Mouse (Mus musculus) CD4-positive helper T cell, adult 2 months (primary cell): ENCODE results near the gene Ctbp2.

Source experiments
- DNase-seq: peaks from one replicate; pipeline ENCODE4 v3.0.0-alpha.2; 2012; ENCODE audit warnings: low read depth, missing footprints, low spot score

The Ctbp2 gene

DNA sequence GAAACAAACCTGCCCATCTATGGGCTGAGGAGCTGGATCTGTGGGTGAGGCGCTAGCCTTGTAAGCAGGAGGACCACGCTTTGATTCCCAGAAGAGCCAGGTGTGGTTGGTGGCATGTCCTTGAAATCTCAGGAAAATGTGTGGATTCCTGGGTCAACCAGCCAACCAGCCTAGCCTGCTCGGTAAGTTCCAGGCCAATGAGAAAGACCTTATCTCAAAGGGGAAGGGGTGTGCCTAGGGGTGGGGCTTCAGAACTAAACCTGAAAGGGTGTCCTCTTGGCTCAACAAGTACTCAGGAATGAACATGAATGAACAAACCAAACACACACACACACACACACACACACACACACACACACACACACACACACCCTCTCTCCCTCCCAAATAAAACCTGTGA, 82.4 kb downstream of the Ctbp2 start:
- no peak for DNase-seq

DNA sequence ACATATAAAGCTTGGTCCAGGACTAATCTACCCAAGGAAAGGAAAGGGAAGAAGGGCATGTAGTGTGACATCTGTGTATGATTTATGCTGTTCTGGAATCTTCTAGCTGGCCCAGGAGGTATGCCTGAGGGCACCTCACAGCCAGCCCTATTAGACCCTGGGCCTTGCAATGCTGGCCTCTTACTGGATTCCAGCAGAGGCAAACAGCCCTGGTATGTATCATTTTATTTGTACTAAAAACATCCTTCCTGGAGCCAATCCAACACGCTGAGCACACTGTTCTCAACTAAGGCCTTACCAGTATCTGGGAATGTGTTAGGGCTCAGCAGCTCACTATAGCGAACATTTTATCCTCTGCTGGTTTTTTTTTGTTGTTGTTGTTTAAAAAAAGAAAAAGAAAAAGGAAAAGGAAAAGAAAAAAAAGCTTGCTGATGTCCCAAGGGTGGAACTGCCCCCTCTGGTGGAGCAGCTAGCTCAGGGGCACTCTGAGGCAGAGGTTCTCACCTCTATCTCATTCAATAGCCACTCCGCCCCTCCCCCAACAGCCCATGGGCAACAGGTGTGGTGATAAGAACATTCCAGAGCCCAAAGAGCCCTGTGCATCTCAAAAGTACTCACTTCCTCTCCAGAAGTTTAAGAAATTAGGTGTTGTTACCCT, 83.3 kb downstream of the Ctbp2 start:
- no peak for DNase-seq

DNA sequence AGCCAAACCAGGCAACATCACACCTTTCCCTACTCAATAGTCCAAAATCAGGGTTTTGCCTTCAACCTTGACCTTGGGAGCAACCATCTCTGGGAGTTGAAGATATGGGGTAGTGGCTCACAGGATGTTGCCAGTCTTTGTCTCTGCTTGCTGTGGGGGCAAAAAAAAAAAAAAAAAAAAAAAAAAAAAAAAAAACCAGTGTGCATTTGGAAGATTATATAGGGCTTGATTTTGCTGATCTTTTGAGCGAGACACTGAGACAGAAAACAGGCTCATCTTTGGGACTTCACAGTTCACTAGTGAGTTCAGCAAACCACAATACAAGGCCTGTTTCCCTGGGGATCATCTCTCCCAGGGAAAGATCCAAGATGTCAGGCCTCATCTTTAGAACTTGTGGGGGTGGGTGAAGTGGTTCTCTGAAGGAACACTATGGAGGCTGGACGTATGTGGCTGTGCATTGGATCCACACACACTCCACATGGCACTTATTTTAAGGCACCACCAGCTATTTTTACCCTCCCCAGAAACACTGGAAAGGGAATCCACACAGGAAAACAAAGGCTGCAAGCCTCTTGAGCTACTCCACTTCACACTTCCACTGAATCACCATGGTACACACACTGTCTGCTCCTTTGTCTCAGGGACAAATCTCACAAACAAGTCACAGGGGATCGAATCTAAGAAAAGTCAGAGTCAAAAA, 84.4 kb downstream of the Ctbp2 start:
- no peak for DNase-seq

DNA sequence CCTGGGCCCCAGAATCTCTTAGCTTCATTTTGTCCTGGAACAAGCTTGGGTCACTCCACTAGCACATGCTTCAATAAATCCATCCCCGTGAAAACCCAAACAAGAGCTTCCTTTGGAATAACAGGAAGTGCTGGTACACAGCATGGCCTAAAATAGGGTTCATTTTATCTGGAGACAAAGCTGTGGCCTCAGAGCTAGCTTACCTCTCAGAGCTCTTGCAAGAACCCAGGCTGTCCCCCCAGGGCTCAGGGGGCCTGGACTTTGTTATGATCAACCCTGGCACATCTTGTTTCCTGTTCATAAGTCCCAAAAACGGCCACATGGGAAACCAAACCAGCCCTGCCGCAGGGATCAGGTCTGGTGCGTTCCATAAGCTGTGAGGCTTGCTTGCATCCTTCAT, 86.5 kb downstream of the Ctbp2 start:
- no peak for DNase-seq

DNA sequence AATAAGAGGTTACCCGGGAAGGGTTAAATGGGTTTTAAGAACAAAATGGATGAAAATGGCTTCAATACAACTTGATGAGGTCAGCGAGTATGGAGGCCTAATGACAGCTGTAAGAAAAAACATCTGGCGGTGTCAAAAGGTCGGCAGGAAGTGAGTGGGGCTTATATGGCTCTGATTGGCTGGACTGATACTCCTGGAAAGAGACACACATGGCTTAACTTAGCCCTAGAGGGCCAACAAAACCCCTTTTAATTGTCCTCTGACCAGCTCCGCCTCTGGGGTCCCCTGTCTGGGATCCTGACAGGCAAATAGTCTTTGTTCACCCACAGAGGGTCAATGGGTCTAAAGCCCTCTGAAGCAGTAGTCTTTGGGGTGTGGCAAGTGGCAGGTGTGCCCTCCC, 86.9 kb downstream of the Ctbp2 start:
- DNase-seq, result no peak

DNA sequence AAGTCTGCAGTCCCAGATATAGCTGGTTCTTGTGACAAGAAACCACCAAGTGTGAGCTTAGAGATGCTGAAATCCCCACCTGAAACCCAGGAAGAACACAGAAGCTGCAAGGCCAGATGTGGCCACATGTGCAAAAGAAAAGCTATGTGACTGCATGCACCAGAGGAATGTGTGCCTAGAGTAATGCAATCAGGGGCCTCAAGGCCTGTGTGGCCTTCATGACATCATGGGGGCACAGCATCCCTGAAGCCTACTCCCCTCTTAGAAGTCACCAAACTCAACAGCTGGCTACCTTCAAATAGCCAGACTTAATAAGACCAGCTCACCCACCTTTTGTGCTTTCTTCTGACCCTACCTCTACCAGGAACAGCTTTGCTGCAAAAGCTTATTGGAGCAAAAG, 88.3 kb downstream of the Ctbp2 start:
- DNase-seq, result no peak

DNA sequence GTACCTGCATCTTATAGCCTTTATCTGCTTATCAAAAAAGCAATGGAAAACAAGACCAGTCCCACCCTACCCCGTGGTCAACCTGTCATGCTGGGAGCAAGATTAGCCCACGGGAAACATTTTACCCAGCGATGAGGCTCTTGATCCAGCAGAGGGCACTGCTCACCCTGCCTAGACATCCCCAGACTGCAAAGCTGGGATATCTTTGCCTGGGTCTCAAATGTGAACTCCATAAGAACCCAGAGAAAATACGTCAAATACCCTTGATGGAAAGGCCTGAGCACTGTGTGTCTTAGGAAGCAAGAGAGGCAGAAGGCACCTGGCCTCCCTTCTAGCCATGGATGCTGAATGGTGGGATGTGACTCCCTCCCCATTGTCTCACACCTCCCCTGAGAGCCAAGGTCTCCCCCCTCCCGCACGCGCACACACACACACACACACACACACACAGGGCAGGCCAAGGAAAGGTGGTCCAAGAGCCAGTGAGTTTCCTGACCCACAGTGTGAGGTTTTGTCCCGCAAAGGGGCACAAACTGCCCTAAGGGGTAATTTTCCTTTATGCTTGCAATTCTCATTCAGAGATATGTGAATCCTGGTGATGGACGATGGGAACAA, 91.5 kb downstream of the Ctbp2 start:
- DNase-seq, result no peak

DNA sequence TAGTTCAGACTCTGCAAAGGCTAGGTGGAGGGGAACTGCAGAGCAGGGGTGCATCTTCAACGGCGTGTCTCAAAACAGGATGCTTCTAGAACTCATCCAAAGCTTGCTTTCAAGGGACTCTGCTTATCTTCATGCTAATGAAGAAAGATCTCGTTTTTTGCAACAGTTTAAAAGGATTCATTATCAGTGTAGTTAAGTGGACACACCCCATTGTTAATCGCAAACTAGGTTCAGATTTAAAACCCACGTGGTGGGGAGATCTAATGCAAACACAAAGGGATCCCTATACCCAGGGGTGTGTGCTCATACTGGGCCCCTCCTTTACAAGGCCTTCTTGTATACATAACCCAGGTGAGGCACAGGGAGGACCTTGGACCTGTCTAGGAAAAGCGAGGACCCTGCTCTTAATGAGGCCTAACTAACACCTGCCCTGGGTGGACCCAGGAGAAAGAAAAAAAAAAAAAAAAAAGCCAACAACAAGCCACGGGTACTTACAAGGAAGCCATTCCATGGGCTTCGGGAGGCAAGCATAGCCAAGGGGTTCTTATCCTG, 94.6 kb downstream of the Ctbp2 start:
- DNase-seq, result no peak

DNA sequence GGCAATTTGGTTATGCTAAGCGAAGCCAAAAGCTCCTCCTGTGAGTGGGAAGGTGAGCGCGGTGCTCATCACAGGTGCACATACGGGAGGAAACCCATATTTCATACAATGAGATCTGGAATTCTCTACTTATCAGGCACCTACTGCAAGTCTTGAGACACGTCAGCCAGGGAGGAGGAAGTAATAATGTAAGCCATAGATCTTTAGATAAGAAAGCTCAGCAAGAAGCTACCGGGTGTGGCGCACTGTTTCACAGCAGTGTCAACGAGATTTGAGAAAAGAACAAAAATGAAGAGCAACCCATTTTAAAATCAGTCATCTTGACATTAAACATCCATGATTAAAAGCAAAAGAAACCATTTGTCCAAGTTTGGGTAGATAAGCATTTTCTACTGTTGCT, 95.2 kb downstream of the Ctbp2 start:
- DNase-seq, result no peak

DNA sequence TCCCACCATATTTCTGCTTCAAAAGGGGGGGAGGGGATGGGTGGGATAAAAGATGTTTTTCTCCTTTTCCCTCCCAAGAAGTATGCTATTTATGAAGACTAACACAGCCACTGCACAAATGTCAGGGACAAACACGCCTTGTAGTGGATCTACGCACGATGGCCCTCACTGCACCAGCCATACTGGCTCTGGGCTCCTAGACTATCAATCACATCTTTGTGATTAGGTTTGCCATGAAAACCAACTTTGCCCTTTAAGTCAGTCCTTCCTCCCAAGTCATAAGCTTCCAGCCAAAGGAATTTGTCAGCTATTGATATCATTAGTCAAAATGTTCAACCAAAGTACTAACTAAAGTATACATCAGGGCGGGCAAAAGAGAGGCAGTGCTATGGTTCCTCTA, 96.2 kb downstream of the Ctbp2 start:
- DNase-seq, result no peak

DNA sequence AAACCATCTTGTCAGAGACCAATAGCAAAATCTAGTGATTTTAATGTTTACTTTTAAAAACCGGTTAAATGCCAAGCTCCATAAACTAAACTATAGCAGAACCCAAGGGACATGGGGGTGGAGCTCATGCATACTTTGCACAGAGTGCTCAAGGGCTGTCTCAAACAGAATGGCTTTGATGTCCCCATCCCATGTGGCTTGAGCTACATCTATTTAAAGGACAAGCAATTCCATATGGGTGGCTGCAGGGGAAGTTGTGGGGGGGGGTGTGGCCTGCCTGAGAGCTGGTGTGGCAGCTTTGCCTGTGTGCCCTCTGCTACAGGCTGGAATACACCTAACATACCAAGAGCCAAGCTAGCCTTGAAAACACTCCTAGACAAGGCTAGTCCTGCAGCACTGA, 99.5 kb downstream of the Ctbp2 start:
- no peak for DNase-seq

DNA sequence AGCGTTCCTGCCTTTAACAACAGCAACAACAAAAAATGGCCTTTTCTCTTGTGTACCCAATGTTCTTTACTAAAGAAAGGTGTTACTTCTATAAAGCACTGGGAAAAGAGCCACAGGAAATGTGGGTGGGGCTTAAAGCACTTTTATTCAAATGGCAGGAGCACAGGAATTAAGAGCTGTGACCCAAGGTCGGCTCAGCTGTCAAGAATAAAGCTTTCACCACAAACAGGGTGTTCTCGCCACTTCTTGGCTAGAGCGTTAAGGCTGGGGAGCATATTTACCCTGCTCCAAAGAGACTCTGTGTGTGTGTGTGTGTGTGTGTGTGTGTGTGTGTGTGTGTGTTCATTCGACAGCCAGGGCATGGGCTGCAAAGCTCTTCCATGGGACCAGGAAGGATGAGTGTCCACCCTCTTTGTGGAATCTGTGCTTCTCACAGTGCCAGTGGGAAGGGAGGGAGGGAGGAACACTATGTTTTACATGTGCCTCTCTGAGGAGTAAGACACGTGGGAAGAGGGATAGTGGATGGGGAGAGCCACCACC, 104.6 kb downstream of the Ctbp2 start:
- DNase-seq, result no peak

DNA sequence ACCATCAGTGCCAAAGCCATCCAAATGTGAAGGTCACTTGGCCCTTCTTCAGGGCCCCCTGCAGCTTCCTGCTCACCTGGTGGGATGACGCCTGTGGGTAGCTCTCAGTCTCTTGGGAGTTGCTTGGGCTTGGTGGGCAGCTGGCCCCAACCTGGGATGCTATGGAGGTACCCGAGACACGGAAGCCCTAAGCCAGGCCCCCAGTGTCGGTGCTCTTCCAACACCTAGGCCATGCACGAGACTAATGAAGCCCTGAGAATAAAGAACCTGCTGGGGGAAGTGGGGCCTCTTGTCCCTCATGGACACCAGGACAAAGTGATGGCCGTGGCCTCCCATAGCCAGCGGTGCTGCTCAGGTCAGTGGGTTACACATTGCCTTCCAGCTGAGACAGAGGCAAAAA, 105.2 kb downstream of the Ctbp2 start:
- DNase-seq, result no peak

DNA sequence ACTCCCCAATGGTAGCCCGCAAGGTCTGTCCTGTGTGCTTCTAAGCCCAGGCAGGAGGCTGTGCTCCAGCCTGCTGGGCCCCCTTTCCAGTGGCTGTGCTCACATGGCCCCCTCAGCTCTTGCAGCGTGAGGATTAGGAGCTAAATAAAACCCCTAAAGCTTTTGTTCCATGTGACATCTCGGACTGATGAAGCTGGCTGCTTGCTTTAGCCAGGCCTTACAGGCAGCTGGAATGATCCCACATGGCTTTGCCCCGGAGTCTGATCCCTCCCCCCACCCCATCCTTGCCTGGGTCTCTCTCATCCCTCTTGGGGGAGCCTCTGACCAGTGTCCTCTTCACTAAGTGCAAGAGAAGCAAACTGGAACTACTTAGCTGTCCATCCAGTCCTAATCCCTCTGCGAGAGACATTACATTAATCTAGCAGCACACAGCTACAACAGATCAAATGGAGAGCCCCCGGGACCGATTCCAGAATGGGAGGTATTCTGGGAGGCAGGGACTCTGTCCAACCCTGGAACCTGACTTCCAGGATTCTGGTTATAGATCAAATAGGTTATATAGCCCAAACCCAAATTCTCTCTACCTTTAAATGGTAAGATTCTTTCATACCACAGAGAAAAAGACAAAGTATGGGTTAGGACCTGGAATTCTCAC, 108.6 kb downstream of the Ctbp2 start:
- DNase-seq, result no peak

DNA sequence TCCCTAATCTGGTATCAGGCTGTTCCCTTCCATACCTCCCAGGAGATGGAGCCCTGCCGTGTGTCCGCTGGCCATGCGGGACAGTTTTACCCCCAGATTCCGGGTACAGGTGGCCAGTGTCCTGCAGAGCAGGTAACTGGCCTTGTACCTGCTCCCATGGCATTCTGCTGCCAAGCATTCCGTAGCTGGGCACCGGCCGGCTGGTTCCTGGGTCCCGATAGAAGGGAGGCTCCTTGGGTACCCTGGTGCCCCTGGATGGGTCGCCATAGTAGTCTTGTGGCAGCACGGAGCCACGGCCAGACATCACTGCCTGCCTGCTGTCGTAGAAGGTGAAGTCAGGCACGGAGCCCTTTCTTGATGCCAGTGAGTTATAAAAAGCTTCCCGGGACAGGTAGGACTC, 109.5 kb downstream of the Ctbp2 start:
- no peak for DNase-seq

DNA sequence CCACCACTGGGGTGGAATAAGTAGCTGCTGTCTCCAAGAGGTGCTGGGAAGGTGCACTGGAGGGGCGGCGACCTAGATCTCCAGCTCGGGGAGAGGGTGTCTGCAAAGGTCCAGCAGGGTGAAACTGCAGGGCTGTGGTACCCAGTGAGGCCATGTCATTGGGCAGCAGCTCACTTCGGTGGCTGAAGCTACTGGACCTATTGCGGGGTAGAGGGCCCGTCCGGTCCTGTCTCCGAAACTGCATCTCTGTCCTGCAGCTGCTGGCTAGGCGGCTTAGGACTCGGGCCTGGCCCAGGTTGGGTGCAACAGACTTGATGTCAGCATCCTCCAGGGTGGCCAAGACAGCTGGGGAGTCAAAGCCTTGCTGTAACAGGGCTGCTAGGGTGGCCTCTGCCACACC, 110.2 kb downstream of the Ctbp2 start:
- DNase-seq, result no peak

DNA sequence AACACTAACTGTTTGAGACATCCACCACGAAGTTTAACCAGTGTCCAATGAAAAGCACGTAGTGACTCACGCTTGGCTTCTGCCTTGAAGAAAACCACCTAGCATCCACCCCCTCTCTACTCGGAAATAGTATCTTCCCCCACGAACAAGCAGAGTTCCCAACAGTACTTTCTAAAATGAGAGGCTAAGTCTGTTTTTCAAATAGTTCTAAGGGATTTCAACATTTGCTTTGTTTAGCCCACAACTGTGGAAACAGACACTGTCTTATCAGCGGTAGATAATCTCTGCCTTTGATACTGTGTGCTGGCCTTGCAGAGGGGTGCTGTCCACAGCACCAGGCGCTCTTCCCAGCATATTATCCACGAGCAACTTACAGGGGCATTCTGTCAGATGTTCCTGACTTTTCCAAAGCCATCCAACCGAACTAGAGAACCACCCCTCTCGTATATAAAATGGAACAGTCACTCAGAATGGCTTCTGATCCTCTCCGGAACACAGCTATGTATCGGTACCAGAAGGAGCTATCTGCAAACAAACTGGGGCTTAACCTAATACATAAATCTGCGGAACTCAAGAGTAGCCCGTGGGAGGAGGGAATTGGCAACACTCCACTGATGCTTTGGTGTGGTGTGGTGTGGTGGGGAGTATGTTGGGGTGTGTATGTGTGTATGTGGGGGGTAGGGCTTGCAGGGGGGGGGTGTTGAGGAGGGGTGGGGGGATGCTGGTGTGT, 111.4 kb downstream of the Ctbp2 start:
- no peak for DNase-seq

DNA sequence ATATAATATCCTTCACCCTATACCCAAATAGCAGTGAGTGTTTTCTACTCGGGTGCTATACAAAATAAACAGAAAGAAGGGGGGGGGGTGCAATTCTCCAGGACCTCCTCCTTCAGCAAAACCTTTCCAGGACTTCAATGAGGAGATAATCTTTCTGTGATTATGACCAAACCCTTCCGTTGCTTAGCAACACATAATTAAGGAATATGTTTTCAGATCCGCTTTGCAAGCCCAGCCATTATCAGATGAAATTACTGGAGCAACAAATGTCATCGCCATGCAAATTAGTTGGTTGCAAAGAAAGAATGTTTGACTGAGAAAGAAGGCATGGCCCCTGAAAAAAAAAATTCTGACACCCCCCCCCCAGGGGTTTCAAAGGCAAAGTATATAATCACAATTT, 112.5 kb downstream of the Ctbp2 start:
- no peak for DNase-seq

DNA sequence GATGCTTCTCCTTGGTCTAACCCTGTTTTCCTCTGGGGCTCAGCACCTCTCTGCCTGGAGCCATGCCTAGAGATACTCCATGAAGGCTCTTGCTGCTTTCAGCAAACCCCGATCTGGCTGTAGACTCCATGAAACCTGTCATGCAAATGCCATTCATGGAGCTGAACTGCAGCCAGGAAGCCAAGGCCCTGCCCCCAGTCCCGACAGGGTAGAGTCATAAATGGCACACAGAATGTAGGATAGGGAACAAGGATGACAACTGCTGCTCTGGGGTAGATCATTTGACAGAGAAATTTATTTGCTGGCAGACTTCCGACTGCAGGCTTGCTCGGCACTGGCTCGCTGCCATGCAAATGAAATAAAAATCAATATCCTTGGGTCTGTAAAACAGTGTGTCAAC, 113.0 kb downstream of the Ctbp2 start:
- no peak for DNase-seq

DNA sequence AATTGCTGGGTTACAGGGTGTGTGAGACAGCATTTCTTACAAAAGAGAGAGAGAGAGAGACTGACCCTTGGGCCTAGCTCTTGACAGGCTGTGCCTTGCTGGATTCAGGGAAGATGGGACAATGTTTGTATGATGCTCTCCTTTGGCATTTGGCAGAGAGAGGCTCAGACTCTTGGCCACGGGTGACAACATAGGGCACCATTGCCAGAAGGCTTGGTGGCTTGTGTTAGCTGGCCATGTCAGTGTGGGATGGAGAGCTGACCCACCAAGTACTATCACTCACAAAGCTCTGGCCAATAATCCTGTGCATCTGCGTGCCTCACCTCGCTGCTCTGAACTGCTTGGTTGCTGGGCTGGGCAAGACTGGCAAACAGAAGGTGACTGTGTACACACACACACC, 113.7 kb downstream of the Ctbp2 start:
- DNase-seq, result no peak

DNA sequence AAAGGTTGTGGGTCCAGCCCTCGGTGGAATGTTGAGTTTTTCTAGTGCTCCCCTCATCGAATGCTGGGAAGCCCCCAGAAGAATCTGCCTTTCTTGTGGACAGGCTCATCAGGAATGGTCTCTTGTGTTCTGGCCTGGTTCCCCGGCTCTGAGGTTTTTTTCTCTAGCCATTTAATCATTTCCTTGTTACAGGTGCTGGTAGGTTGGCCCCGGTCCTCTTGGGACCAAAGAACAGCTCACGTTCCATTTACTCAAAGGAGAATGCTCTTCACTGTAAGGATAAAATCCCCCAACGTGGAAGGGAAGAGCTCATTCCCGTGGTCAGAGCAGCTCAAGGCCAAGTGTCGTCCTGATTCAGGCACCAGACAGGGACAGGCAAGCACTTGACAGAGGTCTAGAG, 114.5 kb downstream of the Ctbp2 start:
- no peak for DNase-seq

DNA sequence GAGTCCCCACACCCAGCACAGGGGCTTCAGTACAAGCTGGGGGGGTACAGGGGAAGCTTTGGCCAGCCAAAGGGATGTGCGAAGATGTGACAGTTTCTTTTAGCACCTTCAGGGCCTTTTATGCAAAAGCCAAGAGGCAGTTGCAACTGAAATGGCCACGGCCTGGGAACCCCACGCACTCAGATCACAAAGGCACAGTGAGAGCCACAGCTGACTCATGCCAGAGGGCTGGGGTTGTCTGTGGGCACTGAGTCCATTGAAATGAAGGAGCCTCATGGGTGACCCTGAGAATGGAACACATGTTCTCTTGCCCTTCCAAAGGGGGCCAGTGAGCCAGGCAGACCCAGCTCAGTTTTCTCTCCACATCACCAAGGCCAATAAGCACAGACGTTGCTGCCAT, 115.5 kb downstream of the Ctbp2 start:
- DNase-seq, result no peak
